Mouse (Mus musculus) liver, embryonic 18 days (tissue): ENCODE measurements around the gene Sema3g. TPM values are rescaled to one million over a fixed set of nuclear protein-coding genes. Genes with fewer than 3 reads are reported as not detected.

Experiments used
- polyA plus RNA-seq: library from polyadenylated mRNA; depleted of rRNA; stranded (reverse); fragments of >200 nt; gene quantifications from 2 replicates; pipeline ENCODE4 v1.2.3, GENCODE M21; 2012; rRNA removed

Gene Sema3g
- 0.13 and 0.20 TPM in 2 replicates for polyA plus RNA-seq

DNA sequence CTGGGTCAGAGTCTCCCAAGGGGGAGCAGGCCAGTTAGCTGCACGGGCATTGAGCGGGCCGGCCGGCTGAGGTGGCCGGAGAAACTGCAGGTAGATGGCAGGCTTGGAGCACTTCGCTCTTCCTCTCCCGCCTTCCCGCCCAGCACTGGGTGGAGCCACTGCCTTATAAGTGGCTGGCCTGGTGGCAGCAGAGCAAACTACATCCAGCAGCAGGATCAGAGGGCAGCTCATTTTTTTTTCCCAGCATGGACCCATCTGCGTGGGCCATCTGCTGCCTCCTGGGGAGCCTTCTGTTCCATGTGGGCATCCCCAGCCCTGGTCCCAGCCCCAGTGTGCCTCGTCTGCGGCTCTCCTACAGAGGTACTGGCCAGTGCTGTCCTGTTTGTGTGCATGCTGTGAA lies at the start of gene Sema3g:
Sema3g (plus strand) TSS at position 195 of the 400 bp plus-strand sequence.

DNA sequence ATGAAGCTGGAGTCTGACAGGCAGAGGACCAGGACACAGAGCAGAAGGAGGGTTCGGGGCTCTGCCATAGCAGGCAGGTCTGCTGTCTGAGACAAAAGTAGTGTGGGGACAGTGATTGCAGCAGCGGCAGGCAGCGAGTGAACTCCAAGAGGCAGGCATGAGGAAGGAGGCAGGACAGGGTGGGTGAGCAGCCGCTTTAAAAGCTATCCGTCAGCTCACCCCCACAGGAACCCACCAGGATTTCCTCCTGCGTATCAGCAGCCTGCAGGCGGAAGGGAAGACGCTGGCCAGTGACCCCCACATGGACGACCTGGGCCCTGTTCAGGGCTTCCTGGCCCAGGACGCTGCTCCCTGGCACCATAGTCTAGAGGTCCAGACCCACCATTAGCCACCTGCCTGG lies 49.2 kb upstream of the Sema3g start, which contains the start of gene Stab1:
Stab1 (minus strand) TSS at position 217 of the 400 bp plus-strand sequence.

DNA sequence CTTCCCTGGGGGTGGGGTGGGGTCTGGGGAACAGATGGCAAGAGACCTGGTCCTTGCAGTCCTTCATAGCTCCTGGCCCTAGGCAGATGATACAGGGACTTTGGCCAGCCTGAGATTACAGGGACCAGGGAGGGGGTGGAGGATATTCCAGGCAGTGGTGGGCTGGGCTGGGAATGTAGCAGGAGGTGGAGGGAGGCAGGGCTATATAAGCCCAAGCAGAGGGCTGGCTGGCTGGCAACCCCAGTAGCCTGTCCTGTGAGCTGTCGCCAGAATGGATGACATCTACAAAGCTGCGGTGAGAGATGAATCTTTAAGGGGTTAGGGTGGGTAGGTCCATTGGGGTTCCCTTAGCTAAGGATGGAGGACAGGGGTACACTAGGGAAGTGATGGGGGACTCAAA lies 9.6 kb upstream of the Sema3g start, which contains the start of gene Tnnc1:
Tnnc1 (plus strand) TSS at position 229 of the 400 bp plus-strand sequence.

DNA sequence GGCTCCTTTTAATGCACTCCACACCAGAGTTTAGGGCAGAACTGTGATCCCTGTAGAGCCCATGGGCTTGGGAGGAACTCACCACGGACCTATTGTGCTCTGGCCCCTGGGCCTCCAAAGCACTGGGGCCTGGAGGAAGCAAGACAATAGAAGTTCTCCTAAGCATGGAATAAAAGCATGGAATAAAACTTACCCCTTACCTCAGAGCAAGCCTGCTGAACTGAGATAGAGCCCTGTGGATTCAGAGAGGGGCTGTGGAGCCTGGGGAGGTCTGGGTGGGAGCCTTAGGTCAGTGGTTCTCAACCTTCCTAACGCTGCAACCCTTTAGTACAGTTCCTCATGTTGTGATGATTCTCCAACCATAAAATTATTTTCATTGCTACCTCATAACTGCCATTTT lies 814 bp upstream of the Sema3g start, which contains the start of gene Nisch:
Nisch (minus strand) TSS at position 101 of the 400 bp plus-strand sequence.

DNA sequence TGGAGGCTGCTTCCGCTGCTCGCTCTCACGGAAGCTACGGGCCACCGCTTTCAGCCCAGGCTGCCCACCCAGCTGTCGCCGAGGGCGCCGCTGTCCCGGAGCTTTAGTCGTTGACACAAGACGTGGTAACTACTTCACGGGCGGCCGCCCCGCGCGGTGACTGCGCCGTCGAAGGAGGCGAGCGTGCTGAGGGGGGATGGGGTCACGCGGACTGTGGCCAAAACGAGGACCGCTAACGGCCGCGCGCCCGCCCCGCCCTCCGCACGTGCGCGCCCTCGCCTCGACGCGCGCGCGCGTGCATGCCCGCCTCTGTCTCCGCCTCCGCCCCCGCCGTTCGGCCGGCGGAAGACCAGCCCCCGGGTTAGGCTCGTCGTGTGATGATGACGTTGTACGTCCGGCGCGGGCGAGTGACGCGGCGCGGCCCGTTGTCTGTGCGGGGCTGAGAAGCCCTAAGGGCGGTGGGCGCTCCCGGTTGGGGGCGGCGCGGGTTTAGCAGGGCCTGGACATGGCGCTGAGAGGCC lies 33.5 kb downstream of the Sema3g start, which contains the start of the genes Phf7 and Bap1:
Phf7 (minus strand) TSS at position 234 of the 521 bp plus-strand sequence.
Bap1 (plus strand) TSS at position 367 of the 521 bp plus-strand sequence.

Other genes starting within 250 kb of the Sema3g start
- gene Glt8d1, start 216.5 kb upstream of the Sema3g start, polyA plus RNA-seq = 16.6 and 20.6 TPM in 2 replicates
- 231 and 239 TPM in 2 replicates for gene Spcs1, start 216.2 kb upstream of the Sema3g start, polyA plus RNA-seq
- gene Pbrm1, start 198.7 kb upstream of the Sema3g start, polyA plus RNA-seq = 7.2 and 7.4 TPM in 2 replicates
- gene Gnl3, start 198.7 kb upstream of the Sema3g start, polyA plus RNA-seq = 50.8 and 54.5 TPM in 2 replicates
- gene Smim4, start 88.9 kb upstream of the Sema3g start, polyA plus RNA-seq = 20.7 and 25.1 TPM in 2 replicates
- 145 and 192 TPM in 2 replicates for gene Nt5dc2, start 86.8 kb upstream of the Sema3g start, polyA plus RNA-seq
- 29.0 and 38.2 TPM in 2 replicates for gene Stab1, start 49.2 kb upstream of the Sema3g start, polyA plus RNA-seq
- 8.8 and 16.5 TPM in 2 replicates for gene Tnnc1, start 9.5 kb upstream of the Sema3g start, polyA plus RNA-seq
- gene Nisch, start 914 bp upstream of the Sema3g start, polyA plus RNA-seq = 112 and 137 TPM in 2 replicates
- gene Phf7, start 33.5 kb downstream of the Sema3g start, polyA plus RNA-seq = 2.7 and 2.8 TPM in 2 replicates
- gene Bap1, start 33.6 kb downstream of the Sema3g start, polyA plus RNA-seq = 20.3 and 22.6 TPM in 2 replicates
- gene Dnah1, start 106.0 kb downstream of the Sema3g start, polyA plus RNA-seq = 0.07 and 0.08 TPM in 2 replicates
- gene Capn7, start 118.8 kb downstream of the Sema3g start, polyA plus RNA-seq = 11.4 and 12.2 TPM in 2 replicates
- gene Sh3bp5, start 218.2 kb downstream of the Sema3g start, polyA plus RNA-seq = 35.3 and 39.9 TPM in 2 replicates